Mouse (Mus musculus) liver, adult 2 months (tissue): ENCODE results near the gene Fshr.
"Not testable (repeated sequence)": the region's sequence is repeated elsewhere in the genome, so short reads cannot be mapped to it uniquely, and the experiment has no call there.

ENCODE experiments used
- CTCF ChIP-seq: fragments of 200-500 bp; IDR thresholded peaks from 2 replicates; pipeline ENCODE4 v1.5.1; 2011; ENCODE audit warnings: low read depth, low read length, control low read depth
- POLR2A ChIP-seq: fragments of 200-500 bp; IDR thresholded peaks from 2 replicates; pipeline ENCODE4 v1.6.1; 2011; ENCODE audit warnings: low read length, control low read depth; ENCODE audit not compliant: insufficient read depth; ENCODE audit errors: extremely low read depth

GRCm38 (mm10) chr17:89099733-89100132 lies 100.7 kb downstream of the Fshr start:
- TF ChIP-seq CTCF, POLR2A: not testable (repeated sequence)
